Mouse (Mus musculus) embryo, embryonic 9.5 days (tissue): ENCODE measurements at regions not wholly inside any gene's neighbourhood (a gene's known extent, or its start where the extent isn't known, plus 50 kb on each side); places are given as distances from the start of the nearest gene placed in this dataset.
A peak's percentile ranks its signal among the peaks of the same experiment; 100 is the strongest.

Source experiments
- DNase-seq: peaks from one replicate; pipeline ENCODE4 v3.0.0-alpha.2; 2017; ENCODE audit errors: extremely low spot score

GRCm38 (mm10) chr14:46706462-46706861 lies 53.9 kb upstream of the Cdkn3 start:
- DNase-seq, result no peak

GRCm38 (mm10) chr14:46704316-46704751 lies 56.0 kb upstream of the Cdkn3 start:
- DNase-seq, result no peak

- peak; percentile 74 for DNase-seq
Observed at GRCm38 (mm10) chr14:46702669-46703435, 57.5 kb upstream of the Cdkn3 start.

- DNase-seq, result no peak
Observed at GRCm38 (mm10) chr14:46692571-46692970, 67.8 kb upstream of the Cdkn3 start.

- no peak for DNase-seq
Observed at GRCm38 (mm10) chr14:46692067-46692466, 68.3 kb upstream of the Cdkn3 start.

- DNase-seq, result no peak
Observed at GRCm38 (mm10) chr14:46682728-46683127, 77.6 kb upstream of the Cdkn3 start.

- no peak for DNase-seq
Observed at GRCm38 (mm10) chr14:46678935-46679334, 81.4 kb upstream of the Cdkn3 start.

- DNase-seq, result no peak
Observed at GRCm38 (mm10) chr14:46671482-46672225, 88.7 kb upstream of the Cdkn3 start.

- no peak for DNase-seq
Observed at GRCm38 (mm10) chr14:46671062-46671461, 89.3 kb upstream of the Cdkn3 start.

- DNase-seq, result no peak
Observed at GRCm38 (mm10) chr14:46670221-46671046, 89.9 kb upstream of the Cdkn3 start.

- DNase-seq, result no peak
Observed at GRCm38 (mm10) chr14:46668275-46668674, 92.1 kb upstream of the Cdkn3 start.

- DNase-seq, result no peak
Observed at GRCm38 (mm10) chr14:46664305-46664704, 96.0 kb upstream of the Cdkn3 start.

GRCm38 (mm10) chr14:46663529-46663928 lies 96.8 kb upstream of the Cdkn3 start:
- DNase-seq, result no peak

- DNase-seq, result peak; percentile 72
Observed at GRCm38 (mm10) chr14:46661792-46662545, 98.4 kb upstream of the Cdkn3 start.

- DNase-seq, result peak; percentile 26
Observed at GRCm38 (mm10) chr14:46661118-46661791, 99.1 kb upstream of the Cdkn3 start.

- no peak for DNase-seq
Observed at GRCm38 (mm10) chr14:46659365-46659764, 101.0 kb upstream of the Cdkn3 start.

- no peak for DNase-seq
Observed at GRCm38 (mm10) chr14:46656249-46656648, 104.1 kb upstream of the Cdkn3 start.

- DNase-seq, result no peak
Observed at GRCm38 (mm10) chr14:46647319-46647974, 112.9 kb upstream of the Cdkn3 start.

GRCm38 (mm10) chr14:46646673-46647318 lies 113.5 kb upstream of the Cdkn3 start:
- DNase-seq, result peak; percentile 8
